Mouse (Mus musculus) hindbrain, embryonic 13.5 days (tissue): ENCODE measurements around the gene Eapp. TPM values are rescaled to one million over a fixed set of nuclear protein-coding genes. Genes with fewer than 3 reads are reported as not detected.
"Not testable (repeated sequence)": the region's sequence is repeated elsewhere in the genome, so short reads cannot be mapped to it uniquely, and the experiment has no call there.

ENCODE experiments used
- ATAC-seq: fragments of 200-750 bp; cut with Nextera tagmentation; 2 replicates; pipeline ENCODE4 v1.8.0; 2017; ENCODE audit warnings: moderate TSS enrichment; ENCODE audit not compliant: low FRiP score
- H3K27ac ChIP-seq: fragments of 300-500 bp; sonication (generic); 2 replicates; pipeline ENCODE4 v1.5.1; 2015; ENCODE audit warnings: inconsistent platforms, mild to moderate bottlenecking, moderate library complexity
- H3K27me3 ChIP-seq: fragments of 300-500 bp; sonication (generic); 2 replicates; pipeline ENCODE4 v1.6.1; 2015; ENCODE audit warnings: mild to moderate bottlenecking, inconsistent platforms
- H3K36me3 ChIP-seq: fragments of 300-500 bp; sonication (generic); 2 replicates; pipeline ENCODE4 v1.6.1; 2015; ENCODE audit warnings: mild to moderate bottlenecking, inconsistent platforms
- H3K4me1 ChIP-seq: fragments of 300-500 bp; sonication (generic); replicated peaks from 2 replicates; pipeline ENCODE4 v1.6.1; 2015; ENCODE audit warnings: inconsistent platforms
- H3K4me2 ChIP-seq: fragments of 300-500 bp; sonication (generic); 2 replicates; pipeline ENCODE4 v1.6.1; 2015; ENCODE audit warnings: inconsistent platforms, mild to moderate bottlenecking, moderate library complexity
- H3K4me3 ChIP-seq: fragments of 300-500 bp; sonication (generic); 2 replicates; pipeline ENCODE4 v1.5.1; 2015; ENCODE audit warnings: mild to moderate bottlenecking, inconsistent platforms
- H3K9ac ChIP-seq: fragments of 300-500 bp; sonication (generic); 2 replicates; pipeline ENCODE4 v1.6.1; 2015; ENCODE audit warnings: mild to moderate bottlenecking, inconsistent platforms
- H3K9me3 ChIP-seq: fragments of 300-500 bp; sonication (generic); 2 replicates; pipeline ENCODE4 v1.6.1; 2016; ENCODE audit warnings: inconsistent platforms
- WGBS: fragments of 180-500 bp; shearing (Covaris S2); methylation state at CpG from one replicate; pipeline ENCODE4 v1.1.7; 2015; 5-methylcytosine and 5-hydroxymethylcytosine counted together
- polyA plus RNA-seq: library from polyadenylated mRNA; unstranded; fragments of >200 nt; fragmentation: Nextera tagmentation; extraction: Ambion mirVana; gene quantifications from 2 replicates; pipeline ENCODE4 v1.2.1, GENCODE M21; 2015

Eapp gene
- polyA plus RNA-seq, 1 experiment from 2014 or later = 97.2 TPM

DNA sequence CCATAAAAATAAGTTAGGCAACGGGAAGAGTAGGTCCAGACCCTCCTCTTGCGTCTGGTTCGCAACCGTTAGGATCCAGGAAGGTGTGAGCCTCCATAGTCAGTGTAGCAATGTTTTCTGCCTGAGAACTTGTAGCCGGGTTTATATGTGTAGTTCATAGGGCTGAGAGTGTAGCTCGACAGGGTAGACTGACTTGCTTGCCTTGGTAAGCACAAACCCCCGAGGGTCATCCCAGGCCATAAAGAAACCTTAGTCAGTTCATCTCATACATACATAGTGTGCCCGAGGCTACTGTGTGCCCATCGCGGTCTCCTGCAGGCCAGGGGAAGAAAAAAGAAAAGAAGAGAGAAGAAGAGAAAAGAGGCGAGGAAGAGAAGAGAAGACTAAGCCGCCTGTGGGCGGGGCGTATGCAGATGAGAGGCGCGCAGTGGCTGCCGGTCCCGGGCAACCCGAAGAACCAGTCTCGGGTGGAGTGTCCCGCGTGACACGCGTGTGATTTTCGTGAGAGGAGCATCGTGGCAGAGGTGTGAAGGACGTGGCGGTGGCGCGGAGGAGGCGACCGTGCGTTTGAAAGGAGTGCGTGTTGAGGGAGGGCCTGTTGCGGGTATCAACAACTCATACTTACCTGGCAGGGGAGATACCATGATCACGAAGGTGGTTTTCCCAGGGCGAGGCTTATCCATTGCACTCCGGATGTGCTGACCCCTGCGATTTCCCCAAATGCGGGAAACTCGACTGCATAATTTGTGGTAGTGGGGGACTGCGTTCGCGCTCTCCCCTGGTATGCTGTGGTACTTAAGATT lies 14.2 kb upstream of the Eapp start:
- not testable (repeated sequence) for H3K27ac ChIP-seq, H3K9me3 ChIP-seq, H3K4me2 ChIP-seq, H3K4me1 ChIP-seq, H3K27me3 ChIP-seq, H3K36me3 ChIP-seq, H3K9ac ChIP-seq, H3K4me3 ChIP-seq
- 1% methylated on average over 12 of the region's 44 CpGs for WGBS
- peak; percentile 85 for ATAC-seq

DNA sequence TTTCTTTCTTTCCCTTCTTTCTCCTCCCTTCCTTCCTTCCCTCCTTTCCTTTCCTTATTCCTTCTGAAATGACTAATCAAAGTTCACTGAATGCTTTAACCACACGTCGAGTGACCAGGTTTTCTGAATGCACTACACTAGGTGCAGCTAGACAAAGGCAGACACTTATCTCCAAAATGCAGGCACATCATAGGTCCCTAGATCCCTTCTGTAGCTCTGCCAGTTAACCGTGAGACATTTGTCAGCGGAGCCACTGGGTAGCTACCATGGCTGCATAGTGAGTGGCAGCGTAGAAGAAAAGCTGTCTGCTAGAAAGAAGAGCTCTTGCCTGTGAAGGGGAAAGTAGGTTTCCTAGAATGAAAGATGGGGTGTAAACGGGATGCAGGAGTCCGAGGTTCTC lies 3.7 kb upstream of the Eapp start:
- no peak for ATAC-seq
- H3K4me3 ChIP-seq = no peak overlapping the region
- peaks cover 5% of the 10 kb centered on the region for H3K4me1 ChIP-seq
- no peak overlapping the region for H3K9ac ChIP-seq
- WGBS = 73% methylated on average over 7 of the region's 7 CpGs
- H3K9me3 ChIP-seq = no peaks in the 10 kb centered on the region
- H3K27ac ChIP-seq = no peak overlapping the region
- H3K27me3 ChIP-seq = no peaks in the 10 kb centered on the region
- H3K36me3 ChIP-seq = no peaks in the 10 kb centered on the region
- no peak overlapping the region for H3K4me2 ChIP-seq

DNA sequence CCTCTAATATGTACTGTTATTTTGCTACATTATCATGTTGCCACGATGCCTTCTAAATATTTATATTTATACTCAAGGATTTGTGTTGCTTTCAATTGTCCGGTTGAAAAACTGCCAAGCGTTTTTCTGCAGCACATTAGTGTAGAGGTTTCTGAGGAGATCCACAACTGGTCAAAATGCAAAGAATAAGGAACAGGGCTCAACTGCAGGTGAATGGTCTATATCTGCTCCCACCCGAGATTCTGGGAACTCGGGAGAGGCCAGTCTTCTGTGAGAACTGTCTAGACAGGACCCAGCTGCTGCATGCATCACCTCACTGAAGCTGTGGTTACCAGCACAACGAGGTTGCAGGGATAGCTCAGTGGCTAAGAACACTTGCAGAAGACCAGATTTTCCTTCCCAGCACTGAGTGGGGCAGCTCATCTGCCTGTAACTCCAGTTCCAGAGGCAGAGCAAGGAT lies 2.1 kb upstream of the Eapp start:
- 64% methylated on average over 6 of the region's 6 CpGs for WGBS

DNA sequence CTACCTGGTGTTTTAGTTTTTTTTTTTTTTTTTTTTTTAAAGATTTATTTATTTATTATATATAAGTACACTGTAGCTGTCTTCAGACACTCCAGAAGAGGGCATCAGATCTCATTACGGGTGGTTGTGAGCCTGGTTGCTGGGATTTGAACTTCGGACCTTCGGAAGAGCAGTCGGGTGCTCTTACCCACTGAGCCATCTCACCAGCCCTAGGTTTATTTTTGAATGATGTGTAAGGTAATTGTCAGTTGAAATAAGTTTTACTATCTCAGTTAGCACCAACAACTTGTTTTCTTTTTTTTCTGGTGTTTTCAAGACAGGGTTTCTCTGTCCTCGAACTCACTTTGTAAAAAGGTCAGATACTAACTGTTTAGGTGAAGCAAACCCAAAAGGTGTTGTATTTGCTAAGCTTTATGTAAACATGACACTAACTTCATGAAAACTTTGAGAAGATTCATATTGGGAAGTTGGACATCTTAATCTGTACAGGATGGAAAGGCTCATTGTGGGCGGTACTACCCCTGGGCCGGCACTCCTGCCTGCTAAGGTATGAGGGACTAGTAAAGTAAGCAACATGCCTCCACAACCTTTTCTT lies 1.4 kb upstream of the Eapp start:
- Histone ChIP-seq H3K27me3 (no peaks in the 10 kb centered on the region), H3K9me3 (no peaks in the 10 kb centered on the region), H3K27ac (peak overlapping the region; percentile 49), H3K4me1 (peaks cover 20% of the 10 kb centered on the region), H3K36me3 (peaks cover 7% of the 10 kb centered on the region), H3K4me3 (no peak overlapping the region), H3K9ac (no peak overlapping the region), H3K4me2 (no peak overlapping the region)
- 0 out of 2 replicates have a peak, but pooled peaks have one; percentile 49 for ATAC-seq
- WGBS = 11% methylated on average over 7 of the region's 7 CpGs

More for the DNA sequence above, 2.1 kb upstream of the Eapp start:
- ATAC-seq = no peak
- Histone ChIP-seq H3K9me3 (no peaks in the 10 kb centered on the region), H3K4me2 (no peak overlapping the region), H3K27me3 (no peaks in the 10 kb centered on the region), H3K4me1 (peaks cover 17% of the 10 kb centered on the region), H3K27ac (peak overlapping the region; percentile 49; the same call in 1 of the 2 replicates), H3K9ac (no peak overlapping the region), H3K4me3 (no peak overlapping the region), H3K36me3 (0 out of 2 replicates have a peak, but pooled peaks cover under 1% of the 10 kb centered on the region)

DNA sequence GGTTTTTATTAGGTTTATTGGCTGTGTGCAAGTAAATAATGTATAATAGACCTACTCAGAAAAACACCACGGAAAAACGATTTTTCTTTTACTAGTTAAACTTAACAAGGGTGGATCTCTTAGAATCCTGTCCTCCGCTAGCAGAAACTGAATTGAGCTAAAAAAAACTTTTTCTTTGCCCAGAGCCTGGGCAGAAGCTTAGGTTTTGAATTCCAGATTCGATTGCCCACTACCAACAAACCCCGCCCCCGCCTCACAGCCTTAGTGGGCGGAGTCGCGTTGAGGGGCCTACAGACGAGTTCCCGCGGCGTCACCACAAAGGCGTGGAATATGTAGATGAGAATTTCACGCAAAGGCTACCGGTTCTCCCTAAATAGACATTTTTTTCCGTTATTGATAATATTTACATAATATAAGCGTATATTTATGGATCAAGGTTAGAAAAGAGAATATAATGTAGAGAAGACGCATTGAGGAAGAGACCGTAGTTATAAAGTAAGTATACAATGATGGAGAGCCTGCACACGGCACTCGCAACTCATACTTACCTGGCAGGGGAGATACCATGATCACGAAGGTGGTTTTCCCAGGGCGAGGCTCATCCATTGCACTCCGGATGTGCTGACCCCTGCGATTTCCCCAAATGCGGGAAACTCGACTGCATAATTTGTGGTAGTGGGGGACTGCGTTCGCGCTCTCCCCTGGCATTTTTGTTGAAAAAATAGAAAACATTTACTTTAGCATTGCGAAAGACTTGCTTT lies 725 bp upstream of the Eapp start:
- H3K4me1 ChIP-seq = peaks cover 20% of the 10 kb centered on the region
- H3K4me3 ChIP-seq = peak overlapping the region; percentile 78
- no peaks in the 10 kb centered on the region for H3K27me3 ChIP-seq
- H3K9me3 ChIP-seq = no peaks in the 10 kb centered on the region
- ATAC-seq = peak; percentile 90
- H3K27ac ChIP-seq = peak overlapping the region; percentile 98
- H3K36me3 ChIP-seq = peaks cover 12% of the 10 kb centered on the region
- H3K9ac ChIP-seq = peak overlapping the region; percentile 87
- WGBS = under 1% methylated on average over 32 of the region's 32 CpGs
- H3K4me2 ChIP-seq = peak overlapping the region; percentile 63

DNA sequence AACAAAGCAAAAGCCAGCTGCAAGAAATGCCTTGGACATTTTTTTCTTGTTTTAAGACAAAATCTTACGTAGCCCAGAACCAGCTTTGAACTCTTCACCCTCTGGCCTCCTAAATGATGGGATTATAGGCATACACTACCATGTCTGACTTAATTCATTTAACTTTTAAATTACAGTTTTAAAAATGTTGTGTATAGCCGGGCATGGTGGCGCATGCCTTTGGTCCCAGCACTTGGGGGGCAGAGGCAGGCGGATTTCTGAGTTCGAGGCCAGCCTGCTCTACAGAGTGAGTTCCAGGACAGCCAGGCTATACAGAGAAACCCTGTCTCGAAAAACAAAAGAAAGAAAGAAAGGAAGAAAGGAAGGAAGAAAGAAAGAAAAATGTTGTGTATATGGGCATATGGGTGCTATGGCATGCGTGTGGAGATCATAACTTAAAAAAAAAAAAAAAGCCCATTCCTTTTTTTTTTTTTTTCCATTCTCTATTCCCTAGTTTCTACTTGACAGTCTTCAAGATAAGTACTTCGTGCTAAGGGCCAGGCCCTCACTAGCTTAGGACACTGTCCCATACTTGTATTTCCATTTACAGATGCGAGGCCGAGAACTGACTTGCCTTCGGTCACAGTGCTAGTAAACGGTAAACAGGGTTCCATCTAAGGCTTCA lies 718 bp downstream of the Eapp start:
- WGBS = 37% methylated on average over 12 of the region's 12 CpGs
- peaks cover 24% of the 10 kb centered on the region for H3K36me3 ChIP-seq
- H3K4me2 ChIP-seq = peak overlapping the region; percentile 63
- peak overlapping the region; percentile 98 for H3K27ac ChIP-seq
- ATAC-seq = no peak
- H3K9me3 ChIP-seq = no peaks in the 10 kb centered on the region
- peak overlapping the region; percentile 78 for H3K4me3 ChIP-seq
- peaks cover 20% of the 10 kb centered on the region for H3K4me1 ChIP-seq
- H3K9ac ChIP-seq = peak overlapping the region; percentile 87
- H3K27me3 ChIP-seq = no peaks in the 10 kb centered on the region

DNA sequence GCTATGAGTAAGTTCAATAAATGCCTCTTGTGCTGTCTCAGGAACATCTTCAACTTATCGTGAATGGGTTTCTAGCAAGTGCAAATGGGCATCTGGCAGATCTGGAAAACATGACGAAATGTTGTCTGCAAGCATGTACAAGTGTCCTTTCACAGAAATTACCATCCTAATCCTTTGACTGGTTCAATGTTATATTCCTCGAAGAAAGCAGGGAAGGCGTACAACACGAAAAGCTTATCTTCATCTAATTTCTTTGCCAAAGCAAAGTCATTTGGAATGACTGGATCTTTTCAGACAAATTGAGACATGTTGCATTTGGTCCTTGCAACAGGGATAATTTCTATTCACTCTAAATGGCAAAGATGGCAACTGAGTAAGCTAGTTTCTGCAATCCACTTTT lies 6.6 kb downstream of the Eapp start:
- no peaks in the 10 kb centered on the region for H3K27me3 ChIP-seq
- H3K9ac ChIP-seq = no peak overlapping the region
- no peak overlapping the region for H3K4me2 ChIP-seq
- peaks cover 12% of the 10 kb centered on the region for H3K4me1 ChIP-seq
- no peaks in the 10 kb centered on the region for H3K9me3 ChIP-seq
- no peak overlapping the region for H3K4me3 ChIP-seq
- H3K27ac ChIP-seq = no peak overlapping the region
- WGBS = 94% methylated on average over 5 of the region's 5 CpGs
- H3K36me3 ChIP-seq = peaks cover 72% of the 10 kb centered on the region
- no peak for ATAC-seq

DNA sequence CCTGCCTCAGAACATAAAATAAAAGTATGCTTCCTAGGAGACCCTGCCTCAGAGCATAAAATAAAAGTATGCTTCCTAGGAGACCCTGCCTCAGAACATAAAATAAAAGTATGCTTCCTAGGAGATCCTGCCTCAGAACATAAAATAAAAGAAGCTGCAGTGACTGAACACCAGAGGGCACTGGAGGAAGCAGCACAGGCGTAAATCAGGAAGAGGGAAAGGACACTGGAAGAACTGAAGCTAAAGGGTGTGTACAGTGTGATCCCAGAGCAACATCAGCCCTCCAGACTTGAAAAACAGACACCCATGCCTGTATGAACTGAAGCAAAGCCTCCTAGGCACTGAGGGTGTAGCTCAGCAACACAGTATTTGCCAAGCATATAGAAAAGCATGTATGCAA lies 12.5 kb downstream of the Eapp start:
- ATAC-seq = no peak
- 9% methylated on average over 1 of the region's 1 CpGs for WGBS

DNA sequence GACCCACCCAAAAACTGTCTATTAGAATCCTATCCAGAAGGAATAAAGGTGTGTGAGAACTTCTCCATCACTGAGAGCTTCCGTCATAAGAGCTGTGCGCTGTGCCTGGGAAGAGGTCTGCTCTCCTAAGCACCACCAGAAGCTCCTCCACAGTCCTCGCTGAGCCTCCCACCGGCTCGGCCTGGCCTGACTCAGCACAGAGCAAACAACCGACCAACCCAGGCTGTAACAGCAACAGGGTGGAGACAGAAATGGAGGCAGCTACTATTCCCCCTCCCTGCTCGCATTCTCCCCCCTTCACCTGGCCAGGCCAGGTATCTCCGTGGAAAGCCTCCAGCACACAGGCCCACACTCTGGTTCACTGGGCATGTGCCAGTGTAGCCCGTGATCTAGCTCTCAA lies 19.0 kb downstream of the Eapp start:
- peaks cover 68% of the 10 kb centered on the region for H3K36me3 ChIP-seq
- no peak overlapping the region for H3K27ac ChIP-seq
- WGBS = 95% methylated on average over 9 of the region's 9 CpGs
- H3K4me3 ChIP-seq = no peak overlapping the region
- H3K4me1 ChIP-seq = no peaks in the 10 kb centered on the region
- H3K9ac ChIP-seq = no peak overlapping the region
- no peaks in the 10 kb centered on the region for H3K27me3 ChIP-seq
- no peaks in the 10 kb centered on the region for H3K9me3 ChIP-seq
- no peak for ATAC-seq
- H3K4me2 ChIP-seq = no peak overlapping the region

More for the DNA sequence above, 12.5 kb downstream of the Eapp start:
- Histone ChIP-seq H3K36me3 (peaks cover 49% of the 10 kb centered on the region), H3K4me1 (no peaks in the 10 kb centered on the region), H3K4me2 (no peak overlapping the region), H3K9ac (no peak overlapping the region), H3K4me3 (no peak overlapping the region), H3K9me3 (no peaks in the 10 kb centered on the region), H3K27me3 (no peaks in the 10 kb centered on the region), H3K27ac (no peak overlapping the region; the same call in 1 of the 2 replicates)

DNA sequence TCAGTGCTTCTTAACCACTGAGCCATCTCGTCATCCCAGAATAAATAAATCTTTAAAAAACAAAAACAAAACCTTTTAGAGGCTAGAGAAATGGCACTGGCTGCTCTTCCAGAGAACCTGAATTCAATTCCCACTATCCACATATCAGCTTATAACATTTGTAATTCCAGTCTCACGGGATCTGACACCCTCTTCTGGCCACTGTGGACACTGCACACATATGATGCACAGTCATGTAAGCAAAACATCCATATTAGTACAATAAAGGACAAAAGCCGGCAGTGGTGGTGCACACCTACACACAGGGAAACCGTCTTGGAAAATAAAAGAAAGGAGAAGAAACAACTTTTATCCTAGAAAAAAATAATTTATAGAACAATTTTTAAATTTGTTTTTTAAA lies 20.3 kb downstream of the Eapp start:
- ATAC-seq = no peak
- Histone ChIP-seq H3K9ac (no peak overlapping the region), H3K4me3 (no peak overlapping the region), H3K4me2 (no peak overlapping the region), H3K9me3 (no peaks in the 10 kb centered on the region), H3K36me3 (peaks cover 72% of the 10 kb centered on the region), H3K27me3 (no peaks in the 10 kb centered on the region), H3K27ac (no peak overlapping the region), H3K4me1 (no peaks in the 10 kb centered on the region)
- 96% methylated on average over 4 of the region's 4 CpGs for WGBS

DNA sequence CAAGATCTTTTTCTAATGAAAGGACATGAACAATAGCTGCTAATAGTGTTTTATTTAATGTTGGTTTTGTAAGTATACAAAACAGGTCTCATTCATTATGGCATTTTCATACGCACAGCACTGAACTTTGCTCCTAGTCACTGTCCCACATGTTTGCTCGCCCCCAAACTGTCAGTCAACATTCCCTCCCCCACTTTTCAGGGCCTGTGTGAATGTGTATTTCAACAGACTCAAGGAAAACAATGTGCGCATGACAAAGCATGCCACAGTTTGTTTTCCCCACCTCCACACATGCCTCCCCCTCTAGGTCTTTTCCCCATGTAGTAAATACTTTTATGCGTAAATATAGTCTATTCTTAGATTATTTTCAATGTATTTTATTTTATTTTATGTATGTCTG lies 24.4 kb downstream of the Eapp start:
- H3K9ac ChIP-seq = no peak overlapping the region
- H3K9me3 ChIP-seq = no peaks in the 10 kb centered on the region
- no peaks in the 10 kb centered on the region for H3K27me3 ChIP-seq
- WGBS = 79% methylated on average over 4 of the region's 4 CpGs
- no peak overlapping the region for H3K4me2 ChIP-seq
- no peaks in the 10 kb centered on the region for H3K4me1 ChIP-seq
- H3K4me3 ChIP-seq = no peak overlapping the region
- H3K36me3 ChIP-seq = peaks cover 60% of the 10 kb centered on the region
- no peak for ATAC-seq
- H3K27ac ChIP-seq = no peak overlapping the region

DNA sequence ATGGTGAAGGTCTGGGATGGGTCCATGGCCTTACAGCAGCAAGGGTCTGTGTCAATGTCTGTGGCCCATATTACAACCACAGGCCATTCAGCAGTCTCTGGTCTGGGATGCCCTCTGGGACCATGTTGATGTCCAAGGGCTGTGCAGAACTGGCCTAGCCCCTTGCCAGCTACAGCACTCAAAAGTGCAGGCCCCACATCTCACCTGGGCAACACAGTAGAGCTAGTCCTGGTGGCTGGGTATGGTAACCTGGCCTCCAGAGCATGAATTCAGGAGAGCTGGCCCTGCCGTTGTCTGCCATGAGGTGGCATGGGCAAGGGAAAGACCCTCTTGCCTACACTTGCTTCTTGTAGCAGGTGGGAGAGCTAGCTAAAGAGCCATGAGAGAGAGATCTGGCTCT lies 27.6 kb downstream of the Eapp start:
- Histone ChIP-seq H3K36me3 (peaks cover 33% of the 10 kb centered on the region), H3K4me3 (no peak overlapping the region), H3K9ac (no peak overlapping the region), H3K9me3 (no peaks in the 10 kb centered on the region), H3K27me3 (no peaks in the 10 kb centered on the region), H3K4me1 (no peaks in the 10 kb centered on the region), H3K27ac (no peak overlapping the region), H3K4me2 (no peak overlapping the region)
- WGBS = 100% methylated on average over 1 of the region's 1 CpGs
- no peak for ATAC-seq
